Mouse (Mus musculus) thymus, postnatal 4 days (tissue): ENCODE results near the gene Gm13102.
"Not testable (repeated sequence)": the region's sequence is repeated elsewhere in the genome, so short reads cannot be mapped to it uniquely, and the experiment has no call there.

Experiments used
- DNase-seq: peaks from one replicate; pipeline ENCODE4 v3.0.0; 2021

Gene Gm13102

DNA sequence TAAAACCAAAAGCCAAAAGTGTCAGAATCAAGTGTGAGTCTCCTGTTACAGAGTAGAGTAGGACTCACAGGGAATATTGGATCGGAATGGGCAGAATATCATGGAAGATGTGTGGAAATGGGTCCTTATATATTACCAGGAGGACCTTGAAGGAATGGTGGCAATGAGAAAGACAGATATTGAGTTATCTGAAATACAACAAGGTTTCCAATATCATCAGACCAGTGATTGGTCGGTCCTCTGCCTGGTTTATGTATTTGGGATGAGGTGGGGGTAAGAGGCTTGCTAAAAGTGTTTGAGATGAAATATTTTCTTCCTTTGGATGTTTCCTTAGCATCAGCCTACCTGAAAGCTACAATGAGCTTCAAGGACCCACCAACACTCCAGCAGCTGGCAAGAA lies at the start of gene Gm13102:
TSS of gene Gm13102 (plus strand) at position 301 of the 400 bp plus-strand sequence.
- DNase-seq: not testable (repeated sequence)

DNA sequence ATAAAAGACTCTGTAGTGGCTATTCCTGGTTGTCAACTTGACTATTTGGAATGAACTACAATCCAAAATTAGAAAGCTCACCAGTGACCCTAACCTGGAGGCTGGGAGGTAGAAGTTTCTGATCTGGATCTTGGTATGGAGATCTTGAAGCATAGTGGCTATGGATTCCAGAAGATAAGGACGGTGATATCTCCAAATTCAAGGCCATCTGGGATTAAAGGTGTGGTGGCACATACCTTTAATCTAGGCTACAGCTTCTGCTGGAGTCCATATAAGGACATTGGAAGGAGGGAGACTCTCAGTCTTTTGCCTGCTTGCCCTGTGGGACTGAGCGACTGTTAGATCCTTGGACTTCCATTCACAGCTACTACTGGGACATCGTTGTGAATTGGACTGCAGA lies 47.4 kb upstream of the Gm13102 start, which contains the start of gene Pramel4:
TSS of gene Pramel4 (plus strand) at position 301 of the 400 bp plus-strand sequence.
- not testable (repeated sequence) for DNase-seq
